Mouse (Mus musculus) kidney, adult 11 months (tissue): ENCODE measurements at regions not wholly inside any gene's neighbourhood (a gene's known extent, or its start where the extent isn't known, plus 50 kb on each side); places are given as distances from the start of the nearest gene placed in this dataset.

ENCODE experiments used
- DNase-seq: peaks from one replicate; pipeline ENCODE4 v3.0.0; 2022

- no peak for DNase-seq
Measured at GRCm38 (mm10) chr3:123952121-123952520, 261.5 kb upstream of the Ndst3 start.

DNA sequence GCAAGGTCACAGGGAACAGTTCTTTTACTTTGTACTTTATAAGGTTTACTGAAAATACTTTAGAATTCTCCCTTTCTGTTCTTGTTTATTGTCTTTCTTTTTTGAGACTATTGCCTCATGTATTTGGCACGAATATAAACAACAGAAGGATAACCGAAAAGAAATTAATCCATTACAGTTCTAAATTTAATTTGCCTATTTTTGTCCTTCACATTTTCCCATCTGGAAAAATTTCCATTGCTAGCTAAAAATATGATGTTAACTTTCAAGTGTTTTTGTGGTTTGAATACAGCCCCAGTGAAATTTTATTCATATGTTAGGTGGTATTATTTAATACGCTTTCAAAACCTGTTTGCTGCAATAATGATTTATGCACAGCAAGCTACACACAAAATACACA lies 276.7 kb upstream of the Ndst3 start:
- no peak for DNase-seq

DNA sequence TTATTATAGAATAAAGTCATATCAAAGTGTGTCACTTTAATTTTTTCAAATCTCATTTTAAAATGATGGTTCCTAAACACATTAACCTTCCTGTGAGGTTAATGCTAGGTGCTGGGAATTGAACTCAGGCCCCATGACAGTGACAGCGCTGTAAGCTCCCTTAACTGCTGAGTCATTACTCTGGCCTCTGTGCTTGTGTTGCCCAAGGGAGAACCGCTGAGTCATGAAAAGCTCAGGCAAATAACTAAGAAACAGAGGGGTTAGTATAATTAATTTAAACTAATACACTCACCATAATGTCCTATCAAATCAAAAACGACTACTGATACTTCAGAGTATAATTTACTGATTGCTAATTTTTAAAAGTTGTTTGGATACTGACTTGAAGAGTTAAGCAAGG lies 281.7 kb upstream of the Ndst3 start:
- no peak for DNase-seq

- DNase-seq: no peak
Measured at GRCm38 (mm10) chr3:123973806-123974576, 283.3 kb upstream of the Ndst3 start.

DNA sequence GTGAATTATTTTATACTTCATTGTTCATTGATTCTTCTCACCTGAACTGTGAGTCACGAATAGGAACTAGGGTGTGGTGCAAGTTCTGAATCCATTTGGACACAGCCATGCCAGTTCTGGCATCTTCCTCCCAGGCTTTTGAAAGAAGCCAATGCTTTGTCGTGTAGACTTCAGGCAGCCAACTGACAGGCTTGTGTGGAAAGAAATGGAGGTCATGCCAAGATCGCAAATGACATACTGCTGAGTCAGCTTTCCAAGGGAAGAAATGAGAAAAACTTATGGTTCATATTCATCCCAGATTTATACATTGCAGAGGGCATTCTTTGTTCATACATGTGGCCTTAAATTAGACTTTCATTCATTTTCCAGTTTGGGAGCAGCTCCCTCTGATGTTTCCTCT lies 285.8 kb upstream of the Ndst3 start:
- DNase-seq: no peak

GRCm38 (mm10) chr3:123977168-123977567 lies 286.5 kb upstream of the Ndst3 start:
- no peak for DNase-seq

DNA sequence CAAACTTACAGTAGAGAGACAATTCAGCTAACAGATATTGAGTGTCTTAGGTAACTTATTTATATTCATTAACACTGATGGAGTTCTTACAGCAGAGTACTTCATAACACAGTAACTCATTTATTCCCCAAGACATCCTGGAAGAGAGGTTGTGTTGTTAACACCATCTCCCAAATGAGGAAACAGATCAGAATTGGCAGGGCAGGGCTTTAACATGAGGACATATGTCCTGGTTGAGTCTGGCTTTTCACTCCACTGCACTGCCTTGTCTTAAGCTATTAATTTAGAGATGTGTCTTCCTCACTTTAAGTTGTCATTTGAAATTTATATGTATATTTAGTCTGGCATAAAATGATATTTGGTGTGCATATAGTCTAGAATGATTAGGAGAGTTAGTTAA lies 292.4 kb upstream of the Ndst3 start:
- DNase-seq: no peak

GRCm38 (mm10) chr3:123983530-123983929 lies 292.9 kb upstream of the Ndst3 start:
- DNase-seq: no peak

- DNase-seq: no peak
Measured at GRCm38 (mm10) chr3:123984028-123984427, 293.4 kb upstream of the Ndst3 start.

DNA sequence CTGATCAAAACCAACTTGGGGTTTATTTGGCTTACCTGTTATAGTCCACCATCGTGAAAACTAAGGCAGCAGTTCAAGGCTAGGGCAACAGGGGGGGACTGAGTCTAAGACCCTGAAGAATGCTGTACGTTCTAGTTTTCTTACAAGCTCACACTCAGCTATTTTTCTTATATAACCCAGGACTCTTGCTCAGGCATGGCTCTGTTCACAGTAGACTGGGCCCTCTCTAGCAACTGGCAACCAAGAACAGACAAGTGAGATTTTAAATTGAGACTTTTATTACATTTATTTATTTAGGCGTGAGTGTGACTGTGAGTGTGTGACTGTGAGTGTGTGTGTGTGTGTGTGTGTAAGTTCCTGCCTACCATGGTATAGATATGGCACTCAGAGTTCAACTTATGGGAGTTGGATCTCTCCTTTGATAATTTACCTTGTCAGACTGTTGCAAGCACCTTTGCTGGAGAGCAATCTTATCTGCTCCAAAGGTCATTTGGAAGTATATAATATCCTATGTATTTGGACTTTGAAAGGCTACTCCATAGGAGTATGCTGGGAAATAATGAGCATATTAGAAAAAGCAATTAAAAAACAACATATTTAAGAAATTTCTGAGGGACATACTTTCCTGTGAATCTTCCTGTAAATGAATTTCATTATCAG lies 309.4 kb upstream of the Ndst3 start:
- no peak for DNase-seq

GRCm38 (mm10) chr3:124000883-124001282 lies 310.2 kb upstream of the Ndst3 start:
- DNase-seq: no peak

DNA sequence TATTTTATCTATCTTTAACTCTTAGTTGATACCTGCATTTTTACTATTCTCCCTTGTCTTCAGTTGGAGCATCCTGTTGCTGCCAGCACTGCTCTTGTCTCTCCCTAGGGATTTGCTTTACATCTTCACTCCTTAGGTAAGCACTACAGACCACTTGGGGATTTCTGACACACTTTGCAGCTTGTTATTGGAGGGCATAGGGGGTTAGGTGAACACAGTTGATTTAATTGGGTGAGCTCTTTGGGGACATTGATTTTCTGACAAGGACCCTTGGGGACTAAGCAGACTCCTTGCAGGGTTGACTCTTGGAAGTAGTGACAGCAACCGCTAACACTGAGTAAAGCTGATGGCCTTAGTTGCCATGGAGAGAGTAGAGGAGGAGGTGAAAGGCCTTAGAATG lies 309.0 kb upstream of the Tram1l1 start:
- no peak for DNase-seq

DNA sequence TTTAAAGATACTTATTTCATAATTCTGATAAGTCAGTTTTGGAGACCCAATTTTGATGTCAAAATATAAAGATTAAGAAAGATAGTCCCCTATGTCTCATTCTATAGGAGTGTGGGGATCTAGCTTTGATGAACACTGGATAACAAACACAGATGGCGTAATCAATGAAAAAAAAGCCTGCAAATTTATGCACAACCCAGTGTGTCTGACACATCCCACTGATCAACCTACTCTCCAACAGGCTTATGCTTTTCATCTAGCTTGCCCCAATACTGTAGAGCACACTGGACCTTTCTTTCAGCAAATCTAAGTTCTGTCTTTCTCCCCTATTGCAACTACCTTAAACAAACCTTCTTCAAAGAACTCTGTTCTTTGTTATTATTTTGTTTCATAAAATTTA lies 302.0 kb upstream of the Tram1l1 start:
- no peak for DNase-seq

DNA sequence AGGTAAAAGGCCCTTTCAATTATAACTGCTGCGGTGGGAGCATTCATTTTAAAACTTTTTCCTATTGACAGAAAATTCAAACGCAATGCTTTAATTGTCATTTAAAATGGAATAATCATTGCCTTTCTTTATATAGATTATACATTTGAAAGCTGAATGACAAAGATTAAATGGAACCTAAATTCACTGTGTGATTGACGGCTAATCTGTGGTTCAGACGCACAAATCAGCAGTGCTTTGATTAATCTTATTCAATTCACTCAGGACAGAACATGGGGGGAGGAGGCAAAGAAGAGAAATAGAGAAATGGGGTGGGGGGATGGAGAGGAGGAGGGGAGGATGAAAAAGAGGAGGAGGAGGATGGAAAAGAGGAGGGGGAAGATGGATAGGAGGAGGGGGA lies 294.5 kb upstream of the Tram1l1 start:
- DNase-seq: no peak

- no peak for DNase-seq
Measured at GRCm38 (mm10) chr3:124067061-124067460, 253.6 kb upstream of the Tram1l1 start.

- no peak for DNase-seq
Measured at GRCm38 (mm10) chr3:124067538-124067937, 253.1 kb upstream of the Tram1l1 start.

GRCm38 (mm10) chr3:124067971-124068370 lies 252.7 kb upstream of the Tram1l1 start:
- DNase-seq: no peak

- no peak for DNase-seq
Measured at GRCm38 (mm10) chr3:124069182-124069581, 251.5 kb upstream of the Tram1l1 start.

GRCm38 (mm10) chr3:124075974-124076606 lies 244.6 kb upstream of the Tram1l1 start:
- DNase-seq: no peak

GRCm38 (mm10) chr3:124092404-124093121 lies 228.1 kb upstream of the Tram1l1 start:
- no peak for DNase-seq

GRCm38 (mm10) chr3:124113995-124114394 lies 206.7 kb upstream of the Tram1l1 start:
- DNase-seq: no peak

DNA sequence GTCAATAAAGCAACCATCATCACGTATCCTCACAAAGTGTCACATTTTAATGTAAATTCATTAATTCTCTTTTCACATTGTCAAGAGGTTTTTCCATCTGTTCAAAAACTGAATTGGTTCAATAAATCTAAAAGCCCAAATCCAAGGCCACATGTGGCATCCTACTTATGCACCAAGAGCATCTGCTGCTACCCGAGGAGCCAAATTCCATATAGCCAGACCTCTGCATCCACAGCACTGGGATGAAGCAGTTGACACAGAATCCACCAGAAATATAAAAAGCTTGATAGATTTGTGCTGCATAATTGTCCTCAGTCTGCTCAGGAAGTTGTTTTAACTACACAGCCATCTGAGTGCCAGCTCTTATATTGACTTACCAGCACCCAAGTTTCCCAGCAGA lies 164.4 kb upstream of the Tram1l1 start:
- DNase-seq: no peak

DNA sequence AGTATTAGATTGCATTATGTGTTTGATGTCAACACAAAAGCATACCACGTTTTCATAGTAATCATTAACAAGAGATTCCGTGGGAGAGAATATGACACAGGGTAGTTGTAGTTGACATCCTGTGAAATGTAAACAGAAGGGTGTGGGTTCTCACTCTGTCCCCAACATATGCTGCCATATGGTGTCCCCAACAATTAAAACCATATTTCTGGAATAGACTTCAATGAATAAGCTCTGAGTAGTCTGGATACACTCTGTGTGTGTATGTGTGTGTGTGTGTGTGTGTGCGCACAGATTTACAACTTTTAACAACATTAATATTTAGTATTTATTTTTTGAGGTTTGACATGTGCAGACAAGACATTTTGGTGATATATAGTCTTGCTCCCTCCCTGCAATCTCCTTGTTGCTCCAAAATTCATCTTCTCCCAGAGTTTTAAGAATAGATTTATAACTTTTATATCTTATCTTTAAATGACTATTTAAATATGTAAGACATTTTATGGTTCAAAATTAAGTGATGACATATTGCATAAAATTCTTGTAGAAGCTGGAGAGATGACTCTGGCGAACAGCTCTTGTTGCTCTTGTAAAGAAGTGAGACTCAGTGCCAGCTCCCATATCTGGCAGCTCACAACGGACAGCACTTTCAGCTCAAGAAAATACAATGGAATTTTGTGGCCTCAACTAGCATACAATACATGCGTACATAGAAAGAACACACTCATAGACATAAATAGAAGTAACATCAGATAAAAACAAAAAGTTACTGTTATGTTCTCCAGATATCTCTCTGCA lies 162.6 kb upstream of the Tram1l1 start:
- DNase-seq: no peak
